8 mouse cellular contexts compared by ENCODE assay signal in the genomic region with DNA sequence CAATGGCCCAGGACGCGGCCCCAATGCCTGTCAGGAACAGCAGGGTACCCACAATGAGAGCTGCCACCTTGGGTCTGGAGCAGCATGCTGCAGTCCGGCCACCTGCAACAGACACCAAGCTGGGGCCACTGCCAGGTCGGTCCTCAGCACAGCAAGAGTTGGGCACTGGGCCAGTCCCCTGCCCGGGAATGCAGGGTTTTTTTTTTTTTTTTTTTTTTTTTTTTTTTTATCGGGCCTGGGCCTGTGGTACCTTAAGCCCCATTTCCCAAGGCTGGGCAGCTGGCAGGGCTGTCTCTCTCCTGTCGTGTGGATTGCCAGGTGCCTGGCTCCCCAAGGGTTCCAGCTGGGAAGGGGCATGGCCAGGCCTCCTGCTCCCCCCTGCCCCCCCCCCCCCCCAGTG. TPM values are rescaled to one million over a fixed set of nuclear protein-coding genes. Genes with fewer than 3 reads are reported as not detected.
DNase-seq lines count a peak whose midpoint lies in the region; ATAC-seq and TF ChIP-seq lines count a peak whose summit lies in the region.
"Had no signal": no experiment of that assay in that cellular context is flagged by ENCODE, and none has a peak within 500 bp of the region (broad histone marks: within the 10 kb centered on the region; RNA-seq: fewer than 3 reads in every experiment).

No protein-coding gene starts in this region.

- intact Hi-C loops in left cerebral cortex, postnatal 4 days (cut with DNase I): no loop called here
- intact Hi-C loops in left cerebral cortex, postnatal 25 days (cut with DNase I): no loop called here
- intact Hi-C loops in heart, postnatal 14 days (cut with DNase I): no loop called here

- H3K4me2 ChIP-seq in hindbrain, postnatal 0 days (ENCODE audit: low read depth, low read length): no peak overlapping the region
- no peak overlapping the region for H3K4me2 ChIP-seq in midbrain, embryonic 14.5 days (ENCODE audit: low read length)

- no peaks in the 10 kb centered on the region for H3K36me3 ChIP-seq in hindbrain, postnatal 0 days (ENCODE audit: insufficient read depth, low read length)
- no peaks in the 10 kb centered on the region for H3K36me3 ChIP-seq in midbrain, embryonic 14.5 days (ENCODE audit: control insufficient read depth, insufficient read depth, low read length)

- DNase-seq in left cerebral cortex, postnatal 4 days: peak; percentile 66
- DNase-seq in left cerebral cortex, postnatal 25 days (ENCODE audit: low spot score in 2 of 2): no peak
- peak; percentile 68 for DNase-seq in cerebellum, adult 8-10 months
- peak; percentile 46 to 69 for DNase-seq in heart, postnatal 14 days
- DNase-seq in lung, postnatal 36 days: peak; percentile 73
- DNase-seq in hindbrain, postnatal 0 days (ENCODE audit: low spot score): no peak
- DNase-seq in midbrain, embryonic 14.5 days: no peak

- no peak for ATAC-seq in hindbrain, postnatal 0 days
- no peak for ATAC-seq in midbrain, embryonic 14.5 days (ENCODE audit: low FRiP score, low TSS enrichment)

- H3K9me3 ChIP-seq in hindbrain, postnatal 0 days (ENCODE audit: low read length): no peaks in the 10 kb centered on the region
- H3K9me3 ChIP-seq in midbrain, embryonic 14.5 days (ENCODE audit: control insufficient read depth, low read length): no peaks in the 10 kb centered on the region

- H3K27me3 ChIP-seq in hindbrain, postnatal 0 days (ENCODE audit: insufficient read depth, low read length): no peaks in the 10 kb centered on the region
- no peaks in the 10 kb centered on the region for H3K27me3 ChIP-seq in midbrain, embryonic 14.5 days (ENCODE audit: control insufficient read depth, insufficient read depth, low read length)

- no peak overlapping the region for H3K9ac ChIP-seq in hindbrain, postnatal 0 days (replicated peaks; ENCODE audit: low read length)
- H3K9ac ChIP-seq in midbrain, embryonic 14.5 days (replicated peaks; ENCODE audit: low read length): no peak overlapping the region

- H3K4me1 ChIP-seq in hindbrain, postnatal 0 days (ENCODE audit: insufficient read depth, low read length): no peaks in the 10 kb centered on the region
- H3K4me1 ChIP-seq in midbrain, embryonic 14.5 days (ENCODE audit: control insufficient read depth, insufficient read depth, low read length): no peaks in the 10 kb centered on the region

- 33% methylated on average over 6 of the region's 7 CpGs for WGBS in hindbrain, postnatal 0 days
- 34% methylated on average over 7 of the region's 7 CpGs for WGBS in midbrain, embryonic 14.5 days

- no peak overlapping the region for H3K4me3 ChIP-seq in hindbrain, postnatal 0 days (ENCODE audit: low read length)
- no peak overlapping the region for H3K4me3 ChIP-seq in midbrain, embryonic 14.5 days (replicated peaks; ENCODE audit: low read depth, low read length)

- no peak overlapping the region for H3K27ac ChIP-seq in hindbrain, postnatal 0 days
- no peak overlapping the region for H3K27ac ChIP-seq in midbrain, embryonic 14.5 days (replicated peaks; ENCODE audit: low read depth, low read length)

- no peak for TF ChIP-seq CTCF in hindbrain, postnatal 0 days (IDR thresholded peaks at IDR 0.05; ENCODE audit: low read depth)

RNA-seq across cellular contexts. Expression of a gene that starts 6.0 kb away (rescaled TPM):
- 1 to 10 TPM; 1.4 to 1.6 TPM for total RNA-seq in left cerebral cortex, postnatal 4 days (2021)
- 1 to 10 TPM; 3.0 to 4.2 TPM for total RNA-seq in left cerebral cortex, postnatal 25 days (2021)
- 1 to 10 TPM; 2.1 to 2.3 TPM for total RNA-seq in heart, postnatal 14 days (2021)
- total RNA-seq in hindbrain, postnatal 0 days (2014; rRNA removed): not detected in 2 replicates
- polyA plus RNA-seq in hindbrain, postnatal 0 days (2015; fragmentation: Nextera tagmentation; extraction: Ambion mirVana): 0.88 and 1.3 TPM in 2 replicates
- 0.26 TPM in 1 of 2 replicates, not detected in the other for polyA plus RNA-seq in midbrain, embryonic 14.5 days (2014; fragmentation: Nextera tagmentation; extraction: Ambion mirVana)

RNA-seq across cellular contexts. Expression of a gene that starts 17.7 kb away (rescaled TPM):
- total RNA-seq in left cerebral cortex, postnatal 4 days (2021): 10 to 100 TPM; 58.6 to 66.7 TPM
- 100 to 1,000 TPM; 616 to 649 TPM for total RNA-seq in left cerebral cortex, postnatal 25 days (2021)
- 10 to 100 TPM; 17.9 to 18.4 TPM for total RNA-seq in heart, postnatal 14 days (2021)
- 65.7 and 69.5 TPM in 2 replicates for total RNA-seq in hindbrain, postnatal 0 days (2014; rRNA removed)
- 44.3 and 46.0 TPM in 2 replicates for polyA plus RNA-seq in hindbrain, postnatal 0 days (2015; fragmentation: Nextera tagmentation; extraction: Ambion mirVana)
- 5.6 TPM in 2 replicates for polyA plus RNA-seq in midbrain, embryonic 14.5 days (2014; fragmentation: Nextera tagmentation; extraction: Ambion mirVana)

RNA-seq across cellular contexts. Expression of a gene that starts 32.6 kb away (rescaled TPM):
- not detected for total RNA-seq in left cerebral cortex, postnatal 4 days (2021)
- not detected for total RNA-seq in left cerebral cortex, postnatal 25 days (2021)
- total RNA-seq in heart, postnatal 14 days (2021): 1 to 10 TPM; 2.7 to 5.2 TPM
- total RNA-seq in hindbrain, postnatal 0 days (2014; rRNA removed): not detected in 2 replicates
- polyA plus RNA-seq in hindbrain, postnatal 0 days (2015; fragmentation: Nextera tagmentation; extraction: Ambion mirVana): 1.2 and 1.5 TPM in 2 replicates
- polyA plus RNA-seq in midbrain, embryonic 14.5 days (2014; fragmentation: Nextera tagmentation; extraction: Ambion mirVana): not detected in 2 replicates
- total RNA-seq: megakaryocyte, adult 5-6 weeks had no signal

RNA-seq across cellular contexts. Expression of a gene that starts 46.6 kb away (rescaled TPM):
- 100 to 1,000 TPM; 184 to 195 TPM for total RNA-seq in left cerebral cortex, postnatal 4 days (2021)
- 100 to 1,000 TPM; 108 to 110 TPM for total RNA-seq in left cerebral cortex, postnatal 25 days (2021)
- 10 to 100 TPM; 30.3 to 34.1 TPM for total RNA-seq in heart, postnatal 14 days (2021)
- total RNA-seq in hindbrain, postnatal 0 days (2014; rRNA removed): 256 and 258 TPM in 2 replicates
- 137 and 143 TPM in 2 replicates for polyA plus RNA-seq in hindbrain, postnatal 0 days (2015; fragmentation: Nextera tagmentation; extraction: Ambion mirVana)
- 205 and 232 TPM in 2 replicates for polyA plus RNA-seq in midbrain, embryonic 14.5 days (2014; fragmentation: Nextera tagmentation; extraction: Ambion mirVana)

RNA-seq across cellular contexts. Expression of a gene that starts 49.9 kb away (rescaled TPM):
- 1 to 10 TPM; 2.4 to 2.7 TPM for total RNA-seq in left cerebral cortex, postnatal 4 days (2021)
- 10 to 100 TPM; 24.2 to 24.9 TPM for total RNA-seq in left cerebral cortex, postnatal 25 days (2021)
- total RNA-seq in heart, postnatal 14 days (2021): 1 to 10 TPM; 2.8 to 3.5 TPM
- 1.9 and 5.9 TPM in 2 replicates for total RNA-seq in hindbrain, postnatal 0 days (2014; rRNA removed)
- 1.2 and 1.3 TPM in 2 replicates for polyA plus RNA-seq in hindbrain, postnatal 0 days (2015; fragmentation: Nextera tagmentation; extraction: Ambion mirVana)
- 0.16 and 0.17 TPM in 2 replicates for polyA plus RNA-seq in midbrain, embryonic 14.5 days (2014; fragmentation: Nextera tagmentation; extraction: Ambion mirVana)

Comparison
In these comparisons a context has a peak if more than half of its experiments do, and no peak if none do; other contexts are left out.
1. DNase-seq: peak in left cerebral cortex, postnatal 4 days (single experiment), cerebellum, adult 8-10 months (single experiment), heart, postnatal 14 days (2 of 2) and lung, postnatal 36 days (single experiment); none in left cerebral cortex, postnatal 25 days (0 of 2), hindbrain, postnatal 0 days (single experiment) and midbrain, embryonic 14.5 days (single experiment).